Mouse (Mus musculus) myocyte (in vitro differentiated cells): ENCODE results near the gene Nsun5. TPM values are rescaled to one million over a fixed set of nuclear protein-coding genes. Genes with fewer than 3 reads are reported as not detected.

Experiments
- H3K27me3 ChIP-seq: one replicate; pipeline ENCODE4 v1.6.1; 2011; ENCODE audit not compliant: control insufficient read depth, insufficient read depth, insufficient read length
- H3K36me3 ChIP-seq: one replicate; pipeline ENCODE4 v1.6.1; 2011; ENCODE audit not compliant: control insufficient read depth, insufficient read depth
- H3K4me2 ChIP-seq: one replicate; pipeline ENCODE4 v1.6.1; 2011; ENCODE audit warnings: low read depth, control low read depth
- H3K4me3 ChIP-seq: one replicate; pipeline ENCODE4 v1.5.1; 2011; ENCODE audit warnings: mild to moderate bottlenecking, control low read depth, moderate library complexity
- H3K79me2 ChIP-seq: one replicate; pipeline ENCODE4 v1.6.1; 2011; ENCODE audit not compliant: control insufficient read depth, insufficient read depth
- H3ac ChIP-seq: one replicate; pipeline ENCODE4 v1.6.1; 2011; ENCODE audit not compliant: control insufficient read depth, insufficient read length
- CEBPB ChIP-seq: IDR thresholded peaks from 2 replicates; pipeline ENCODE4 v1.6.1; 2011; ENCODE audit warnings: mild to moderate bottlenecking, moderate library complexity; ENCODE audit not compliant: poor library complexity, insufficient read depth, severe bottlenecking
- E2F4 ChIP-seq: IDR thresholded peaks from one replicate; pipeline ENCODE4 v1.6.1; 2011; ENCODE audit warnings: mild to moderate bottlenecking, control low read depth, moderate library complexity; ENCODE audit not compliant: insufficient read depth
- MAX ChIP-seq: IDR thresholded peaks from one replicate; pipeline ENCODE4 v1.6.1; 2011; ENCODE audit warnings: low read depth, mild to moderate bottlenecking, control low read depth
- MYOD1 ChIP-seq, 3 experiments: IDR thresholded peaks; one replicate each; pipeline ENCODE4 v1.6.1; 2011; ENCODE audit warnings: control low read depth in 2 of 3, low read depth in 2 of 3, mild to moderate bottlenecking in 2 of 3, moderate library complexity in 1 of 3; ENCODE audit not compliant: insufficient read length in 2 of 3, control insufficient read depth in 1 of 3
- MYOG ChIP-seq, 3 experiments: IDR thresholded peaks; one replicate each; pipeline ENCODE4 v1.6.1; 2011; ENCODE audit warnings: control low read depth in 2 of 3, low read depth in 2 of 3, mild to moderate bottlenecking in 2 of 3; ENCODE audit not compliant: insufficient read length in 2 of 3, control insufficient read depth in 1 of 3, insufficient read depth in 1 of 3
- POLR2A ChIP-seq: IDR thresholded peaks from one replicate; pipeline ENCODE4 v1.6.1; 2011; ENCODE audit warnings: low read depth, mild to moderate bottlenecking, control low read depth, moderate library complexity; ENCODE audit not compliant: insufficient read length
- POLR2AphosphoS2 ChIP-seq: IDR thresholded peaks from one replicate; pipeline ENCODE4 v1.6.1; 2011; ENCODE audit warnings: low read depth, control low read depth; ENCODE audit not compliant: insufficient read length
- REST ChIP-seq: IDR thresholded peaks from one replicate; pipeline ENCODE4 v1.6.1; 2011; ENCODE audit warnings: mild to moderate bottlenecking, control low read depth, moderate library complexity; ENCODE audit not compliant: insufficient read depth, insufficient read length
- SRF ChIP-seq: IDR thresholded peaks from one replicate; pipeline ENCODE4 v1.6.1; 2011; ENCODE audit warnings: low read depth; ENCODE audit not compliant: control insufficient read depth, insufficient read length
- TCF12 ChIP-seq: IDR thresholded peaks from one replicate; pipeline ENCODE4 v1.6.1; 2011; ENCODE audit warnings: mild to moderate bottlenecking, control low read depth; ENCODE audit not compliant: poor library complexity, insufficient read depth, severe bottlenecking
- TCF3 ChIP-seq: IDR thresholded peaks from one replicate; pipeline ENCODE4 v1.6.1; 2011; ENCODE audit warnings: low read depth, control low read depth; ENCODE audit not compliant: insufficient read length
- USF1 ChIP-seq: IDR thresholded peaks from one replicate; pipeline ENCODE4 v1.6.1; 2011; ENCODE audit warnings: low read depth, mild to moderate bottlenecking, control low read depth, moderate library complexity
- polyA plus RNA-seq: library from polyadenylated mRNA; unstranded; fragments of >200 nt; fragmentation: generic; extraction: Trizol; gene quantifications from one replicate; pipeline ENCODE4 v1.2.1, GENCODE M21; 2012; ENCODE audit warnings: missing spikeins

The Nsun5 gene
- polyA plus RNA-seq, 1 experiment: 22.7 TPM

DNA sequence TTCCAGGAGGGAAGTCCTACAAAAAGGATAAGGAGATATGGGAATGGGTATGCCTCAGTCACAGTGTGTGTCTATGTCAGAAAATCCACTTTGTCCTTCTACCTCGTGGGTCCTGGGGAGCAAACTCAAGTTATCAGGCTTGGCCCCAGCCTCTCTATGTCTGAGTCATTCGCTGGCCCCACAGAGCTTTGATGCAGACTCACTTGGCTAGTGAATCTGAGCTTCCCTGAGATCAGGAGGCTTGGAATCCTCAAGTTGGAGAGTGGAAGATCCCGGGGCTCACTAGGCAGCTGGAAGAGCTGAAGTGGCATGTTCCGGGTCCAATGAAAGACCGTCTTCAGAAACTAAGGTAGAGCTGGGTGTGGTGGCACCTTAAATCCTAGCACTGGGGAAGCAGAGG, 39.6 kb upstream of the Nsun5 start:
- TF ChIP-seq CEBPB: no peak
- TF ChIP-seq TCF12: no peak
- TF ChIP-seq POLR2AphosphoS2: no peak
- no peak for TF ChIP-seq USF1
- TF ChIP-seq POLR2A: no peak
- TF ChIP-seq MYOG (IDR thresholded peaks at IDR 0.05; ENCODE audit: control insufficient read depth in 1 of 3, insufficient read depth in 1 of 3, insufficient read length in 2 of 3, low read depth in 2 of 3): no peak
- no peak for TF ChIP-seq SRF
- no peak for TF ChIP-seq REST
- TF ChIP-seq MYOD1 (IDR thresholded peaks at IDR 0.05; ENCODE audit: control insufficient read depth in 1 of 3, insufficient read length in 2 of 3, low read depth in 2 of 3): no peak
- TF ChIP-seq TCF3: no peak
- TF ChIP-seq E2F4: no peak
- no peak for TF ChIP-seq MAX
- Histone ChIP-seq H3K36me3 (no peaks in the 10 kb centered on the region), H3ac (no peak overlapping the region), H3K27me3 (peaks cover 54% of the 10 kb centered on the region), H3K4me3 (no peak overlapping the region), H3K4me2 (no peak overlapping the region), H3K79me2 (no peaks in the 10 kb centered on the region)

DNA sequence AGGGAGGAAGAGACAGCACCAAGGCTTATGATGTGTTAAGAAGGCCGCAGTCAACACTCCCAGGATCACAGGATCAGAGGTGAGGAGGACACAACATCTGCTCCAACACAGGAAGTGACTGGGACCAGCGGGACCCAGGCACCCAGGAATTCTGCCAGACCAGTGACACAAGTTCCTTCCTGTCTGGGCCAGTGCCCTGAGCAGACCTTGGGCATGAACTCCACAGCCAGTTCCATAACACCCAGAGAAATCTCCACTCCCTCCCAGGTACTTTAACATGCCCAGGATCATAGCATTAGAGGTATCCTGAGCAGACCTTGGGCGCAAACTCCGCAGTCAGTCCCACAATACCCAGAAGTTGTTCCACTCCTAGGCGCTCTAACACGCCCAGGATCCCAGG, 38.6 kb upstream of the Nsun5 start:
- H3K4me3 ChIP-seq: no peak overlapping the region
- TF ChIP-seq E2F4 (no peak), SRF (no peak), CEBPB (no peak), TCF12 (no peak), MAX (no peak), TCF3 (no peak), POLR2A (no peak), USF1 (no peak), MYOD1 (IDR thresholded peaks at IDR 0.05; ENCODE audit: control insufficient read depth in 1 of 3, insufficient read length in 2 of 3, low read depth in 2 of 3) (no peak), MYOG (IDR thresholded peaks at IDR 0.05; ENCODE audit: control insufficient read depth in 1 of 3, insufficient read depth in 1 of 3, insufficient read length in 2 of 3, low read depth in 2 of 3) (no peak)

DNA sequence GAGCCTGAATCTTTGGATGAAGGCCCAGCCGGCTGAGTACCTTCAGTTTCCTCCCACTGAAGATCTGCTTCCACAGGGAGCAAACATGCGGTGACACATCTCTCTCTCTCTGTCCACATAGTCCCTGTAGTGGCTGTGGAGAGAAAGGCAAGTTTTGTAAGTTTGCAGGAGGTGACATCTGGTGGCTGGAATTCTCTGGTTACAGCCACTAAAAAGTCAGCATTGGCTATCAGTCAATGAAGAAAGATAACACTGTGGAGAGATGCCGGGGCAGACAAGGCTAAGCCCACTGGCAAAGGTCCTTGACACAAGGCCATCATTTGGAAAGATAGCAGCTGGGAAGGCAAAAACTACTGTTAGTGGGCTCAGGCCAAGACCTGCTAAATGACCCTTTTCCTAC, 32.2 kb upstream of the Nsun5 start:
- no peak overlapping the region for H3ac ChIP-seq
- H3K4me2 ChIP-seq: no peak overlapping the region
- H3K4me3 ChIP-seq: no peak overlapping the region
- no peaks in the 10 kb centered on the region for H3K79me2 ChIP-seq
- TF ChIP-seq MYOG (IDR thresholded peaks at IDR 0.05; ENCODE audit: control insufficient read depth in 1 of 3, insufficient read depth in 1 of 3, insufficient read length in 2 of 3, low read depth in 2 of 3): no peak
- no peak for TF ChIP-seq TCF3
- TF ChIP-seq POLR2AphosphoS2: no peak
- no peak for TF ChIP-seq POLR2A
- TF ChIP-seq E2F4: no peak
- no peak for TF ChIP-seq CEBPB
- no peak for TF ChIP-seq REST
- no peak for TF ChIP-seq SRF
- no peak for TF ChIP-seq USF1
- no peak for TF ChIP-seq TCF12
- TF ChIP-seq MYOD1 (IDR thresholded peaks at IDR 0.05; ENCODE audit: control insufficient read depth in 1 of 3, insufficient read length in 2 of 3, low read depth in 2 of 3): no peak
- no peak for TF ChIP-seq MAX
- no peaks in the 10 kb centered on the region for H3K36me3 ChIP-seq
- peaks cover 67% of the 10 kb centered on the region for H3K27me3 ChIP-seq

More for the DNA sequence above, 38.6 kb upstream of the Nsun5 start:
- Histone ChIP-seq H3K27me3 (peaks cover 51% of the 10 kb centered on the region), H3K4me2 (no peak overlapping the region), H3ac (no peak overlapping the region), H3K36me3 (no peaks in the 10 kb centered on the region), H3K79me2 (no peaks in the 10 kb centered on the region)

DNA sequence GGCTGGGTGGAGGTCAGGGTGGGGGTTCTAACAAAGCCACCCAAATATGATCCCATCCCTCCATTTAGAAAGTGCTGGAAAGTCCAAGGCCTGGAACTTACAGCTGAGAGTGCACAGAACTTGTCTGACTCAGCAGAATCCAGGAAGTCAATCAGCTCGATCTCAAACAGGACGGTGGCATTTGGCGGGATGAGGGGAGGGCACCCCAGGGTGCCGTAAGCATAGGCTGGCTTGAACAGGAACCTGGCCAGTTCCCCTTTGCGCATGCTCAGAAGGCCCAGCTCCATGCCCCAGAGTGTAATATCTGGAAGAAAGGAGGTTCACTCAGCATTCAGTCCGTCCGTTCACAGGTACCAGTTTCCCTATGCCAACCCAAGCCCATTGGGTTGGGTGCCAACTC, 23.8 kb upstream of the Nsun5 start:
- Histone ChIP-seq H3ac (no peak overlapping the region), H3K27me3 (peaks cover 71% of the 10 kb centered on the region), H3K79me2 (no peaks in the 10 kb centered on the region), H3K4me3 (no peak overlapping the region), H3K36me3 (no peaks in the 10 kb centered on the region), H3K4me2 (no peak overlapping the region)
- no peak for TF ChIP-seq MAX
- no peak for TF ChIP-seq REST
- no peak for TF ChIP-seq TCF12
- no peak for TF ChIP-seq E2F4
- TF ChIP-seq MYOG (IDR thresholded peaks at IDR 0.05; ENCODE audit: control insufficient read depth in 1 of 3, insufficient read depth in 1 of 3, insufficient read length in 2 of 3, low read depth in 2 of 3): no peak
- no peak for TF ChIP-seq POLR2AphosphoS2
- no peak for TF ChIP-seq POLR2A
- no peak for TF ChIP-seq TCF3
- TF ChIP-seq CEBPB: no peak
- TF ChIP-seq MYOD1 (IDR thresholded peaks at IDR 0.05; ENCODE audit: control insufficient read depth in 1 of 3, insufficient read length in 2 of 3, low read depth in 2 of 3): no peak
- no peak for TF ChIP-seq SRF
- TF ChIP-seq USF1: no peak

DNA sequence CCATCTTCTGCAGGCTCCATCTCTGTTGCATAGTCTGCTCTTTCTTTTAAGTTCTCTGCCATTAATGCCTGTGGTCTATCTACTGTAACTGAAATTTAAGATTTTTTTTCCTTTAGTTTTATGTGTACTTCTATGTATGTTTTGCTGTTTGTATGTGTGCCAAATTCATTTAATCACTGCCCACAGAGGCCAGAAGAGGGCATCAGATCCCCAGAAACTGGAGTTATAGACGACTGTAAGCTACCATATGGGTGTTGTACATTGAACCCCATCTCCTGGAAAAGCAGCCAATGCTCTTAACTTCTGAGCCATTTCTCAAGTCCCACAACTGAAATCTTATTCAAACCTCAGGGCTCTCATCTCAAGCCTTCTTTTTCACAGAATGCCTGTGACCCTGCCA, 23.3 kb upstream of the Nsun5 start:
- H3K4me2 ChIP-seq: no peak overlapping the region
- H3K4me3 ChIP-seq: no peak overlapping the region
- no peak overlapping the region for H3ac ChIP-seq
- H3K79me2 ChIP-seq: no peaks in the 10 kb centered on the region
- H3K27me3 ChIP-seq: peaks cover 72% of the 10 kb centered on the region
- no peaks in the 10 kb centered on the region for H3K36me3 ChIP-seq
- TF ChIP-seq SRF: no peak
- no peak for TF ChIP-seq POLR2A
- no peak for TF ChIP-seq USF1
- TF ChIP-seq REST: no peak
- TF ChIP-seq TCF3: no peak
- no peak for TF ChIP-seq MYOD1 (IDR thresholded peaks at IDR 0.05; ENCODE audit: control insufficient read depth in 1 of 3, insufficient read length in 2 of 3, low read depth in 2 of 3)
- no peak for TF ChIP-seq CEBPB
- TF ChIP-seq E2F4: no peak
- no peak for TF ChIP-seq MAX
- no peak for TF ChIP-seq MYOG (IDR thresholded peaks at IDR 0.05; ENCODE audit: control insufficient read depth in 1 of 3, insufficient read depth in 1 of 3, insufficient read length in 2 of 3, low read depth in 2 of 3)
- no peak for TF ChIP-seq POLR2AphosphoS2
- no peak for TF ChIP-seq TCF12
